Mouse (Mus musculus) urinary bladder, postnatal 10 days (tissue): ENCODE data around the gene Ncbp1.

Experiments
- DNase-seq: peaks from one replicate; pipeline ENCODE4 v3.0.0; 2022; ENCODE audit warnings: low spot score

Gene Ncbp1

DNA sequence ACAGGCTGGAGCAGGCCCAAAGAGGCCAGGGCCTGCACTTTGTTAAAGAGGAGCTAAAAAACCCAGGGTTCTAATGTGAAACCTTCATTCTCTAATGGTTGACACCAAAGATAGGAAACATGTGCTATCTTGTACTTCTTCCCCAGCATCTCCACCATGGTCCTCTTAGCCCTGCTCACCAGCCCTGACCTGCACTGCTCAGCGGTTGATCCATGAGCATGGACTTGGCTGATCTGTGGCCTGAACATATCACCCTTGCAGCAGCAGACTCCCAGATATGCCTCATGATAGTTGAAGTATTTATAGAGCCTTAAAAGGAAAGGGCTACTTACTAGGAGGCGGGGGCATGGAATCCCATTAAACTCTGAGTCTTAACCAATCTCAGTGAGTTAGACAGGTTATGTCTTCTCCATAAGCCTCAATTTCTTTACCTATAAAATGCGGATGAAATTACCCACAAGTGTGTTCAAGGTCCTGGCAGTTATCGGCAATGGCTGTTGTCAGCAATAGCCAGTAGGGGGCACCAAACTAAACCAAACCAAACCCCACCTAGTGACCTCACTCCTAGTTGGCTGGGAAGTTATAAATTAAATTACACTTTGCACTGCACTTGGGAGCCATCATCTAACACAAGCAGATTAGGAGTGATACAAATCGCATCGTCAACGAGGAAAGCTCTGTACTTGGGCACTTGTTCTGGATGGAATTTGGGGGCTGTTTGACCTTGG is 63.6 kb downstream of the Ncbp1 start:
- no peak for DNase-seq

DNA sequence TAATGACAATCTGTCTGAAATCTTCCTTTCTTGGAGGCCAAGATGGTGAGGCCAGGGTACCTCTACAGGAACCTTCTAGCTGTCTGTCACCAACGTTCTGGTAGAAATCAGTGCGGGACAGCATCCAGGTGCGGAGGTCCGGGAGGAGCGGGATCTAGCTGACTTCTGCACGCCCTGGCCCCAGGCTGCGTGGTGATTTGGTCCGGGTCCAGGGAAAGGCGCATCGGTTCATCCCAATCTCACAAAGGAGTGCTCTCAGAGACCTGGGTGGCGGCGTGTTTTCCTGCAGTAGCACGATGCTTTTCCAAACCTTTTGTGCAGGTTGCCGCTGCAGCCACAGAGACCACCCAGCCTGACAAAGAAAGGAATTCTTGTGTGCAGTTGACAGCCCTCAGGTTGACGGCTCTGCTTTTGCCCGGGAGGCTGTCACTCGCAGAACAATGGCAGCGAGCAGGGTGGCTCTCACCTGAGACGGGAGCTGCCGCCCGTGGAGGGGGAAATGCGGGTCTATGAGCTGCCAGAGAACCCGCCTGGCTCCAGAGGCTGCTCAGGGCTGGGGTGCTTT is 64.2 kb downstream of the Ncbp1 start:
- no peak for DNase-seq

- no peak for DNase-seq
Measured at GRCm38 (mm10) chr4:46221090-46221489, 82.7 kb downstream of the Ncbp1 start.
